Mouse (Mus musculus) erythroblast, embryonic 14.5 days (primary cell): Measurements from ENCODE around the gene Kctd2.

Source experiments
- GATA1 ChIP-seq: IDR thresholded peaks from 2 replicates; pipeline ENCODE4 v1.6.1; 2012; ENCODE audit warnings: low read length, inconsistent platforms, mixed read lengths
- TAL1 ChIP-seq: IDR thresholded peaks from 3 replicates; pipeline ENCODE4 v1.6.1; 2012; ENCODE audit warnings: low read length, inconsistent platforms, mixed read lengths

DNA sequence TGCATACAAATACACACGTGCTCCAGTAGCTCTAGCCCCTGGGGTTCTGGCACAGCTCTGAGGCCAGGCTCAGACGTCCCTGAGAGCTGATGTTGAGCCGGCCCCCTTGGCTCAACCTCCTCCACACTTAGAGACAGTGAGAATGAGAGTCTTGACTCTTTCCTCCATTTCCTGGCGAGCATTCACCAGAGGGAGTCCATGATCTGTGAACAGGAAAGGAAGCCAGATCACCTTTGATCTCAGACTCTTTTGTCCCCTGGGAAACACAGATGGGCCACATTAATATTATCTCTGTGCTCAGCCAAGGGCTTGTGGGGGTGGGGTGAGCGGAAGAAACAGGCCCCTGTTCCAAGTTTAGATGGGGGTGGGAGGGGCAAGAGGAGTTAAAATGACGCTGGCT lies 37.5 kb downstream of the Kctd2 start:
- TF ChIP-seq GATA1: no peak
- TF ChIP-seq TAL1: no peak
